Mouse (Mus musculus) layer of hippocampus, adult 18-20 months (tissue): Measurements from ENCODE around the gene R3hdm4. TPM values are rescaled to one million over a fixed set of nuclear protein-coding genes. Genes with fewer than 3 reads are reported as not detected.
"Not testable (repeated sequence)": the region's sequence is repeated elsewhere in the genome, so short reads cannot be mapped to it uniquely, and the experiment has no call there.

Experiments
- DNase-seq, 2 experiments: peaks; one replicate each; pipeline ENCODE4 v3.0.0; 2022; ENCODE audit warnings: low spot score in 2 of 2
- total RNA-seq, 2 experiments: library from RNA; stranded (reverse); gene quantifications; 2 replicates each; pipeline ENCODE4 v1.2.3; 2021

The R3hdm4 gene
- total RNA-seq, 2 experiments from 2014 or later = 366 to 401 TPM

GRCm38 (mm10) chr10:79906712-79907111, 14.3 kb downstream of the R3hdm4 start:
- no peak for DNase-seq

- peak; percentile 80 to 87 for DNase-seq
Measured at GRCm38 (mm10) chr10:79900951-79901410, 20.0 kb downstream of the R3hdm4 start.

- DNase-seq = no peak
Measured at GRCm38 (mm10) chr10:79897316-79898245, 23.4 kb downstream of the R3hdm4 start.

- DNase-seq = no peak
Measured at GRCm38 (mm10) chr10:79896814-79897213, 24.2 kb downstream of the R3hdm4 start.

GRCm38 (mm10) chr10:79896306-79896705, 24.7 kb downstream of the R3hdm4 start:
- no peak for DNase-seq

- peak; percentile 68 to 84 for DNase-seq
Measured at GRCm38 (mm10) chr10:79892451-79893118, 28.4 kb downstream of the R3hdm4 start.

GRCm38 (mm10) chr10:79890670-79891069, 30.3 kb downstream of the R3hdm4 start, which contains the start of gene Cfd:
Gene Cfd (plus strand): TSS chr10:79890853.
- DNase-seq = no peak

GRCm38 (mm10) chr10:79889386-79889785, 31.6 kb downstream of the R3hdm4 start:
- no peak for DNase-seq

GRCm38 (mm10) chr10:79886611-79887010, 34.4 kb downstream of the R3hdm4 start:
- no peak for DNase-seq

GRCm38 (mm10) chr10:79886054-79886453, 35.0 kb downstream of the R3hdm4 start, which contains the start of gene Elane:
Gene Elane (plus strand): TSS chr10:79886247.
- DNase-seq = no peak

- not testable (repeated sequence) for DNase-seq
Measured at GRCm38 (mm10) chr10:79884938-79885337, 36.1 kb downstream of the R3hdm4 start.

GRCm38 (mm10) chr10:79884446-79884845, 36.6 kb downstream of the R3hdm4 start:
- no peak for DNase-seq

- DNase-seq = peak; percentile 59 to 87
Measured at GRCm38 (mm10) chr10:79883297-79884084, 37.5 kb downstream of the R3hdm4 start.

- DNase-seq = no peak
Measured at GRCm38 (mm10) chr10:79881981-79882380, 39.0 kb downstream of the R3hdm4 start.

GRCm38 (mm10) chr10:79880721-79881120, 40.3 kb downstream of the R3hdm4 start:
- no peak for DNase-seq

- DNase-seq = no peak
Measured at GRCm38 (mm10) chr10:79879527-79879926, 41.5 kb downstream of the R3hdm4 start.

- no peak for DNase-seq
Measured at GRCm38 (mm10) chr10:79877757-79878156, 43.3 kb downstream of the R3hdm4 start.

- no peak for DNase-seq
Measured at GRCm38 (mm10) chr10:79877174-79877573, 43.8 kb downstream of the R3hdm4 start.

GRCm38 (mm10) chr10:79874290-79874862, 46.6 kb downstream of the R3hdm4 start, which contains the start of the genes Prtn3 and Plppr3:
Gene Prtn3 (plus strand): TSS chr10:79874476.
Gene Plppr3 (minus strand): TSS chr10:79874634.
- DNase-seq = no peak

- DNase-seq = no peak
Measured at GRCm38 (mm10) chr10:79873715-79874289, 47.2 kb downstream of the R3hdm4 start.
